Mouse (Mus musculus) frontal cortex, adult (tissue): ENCODE measurements at regions not wholly inside any gene's neighbourhood (a gene's known extent, or its start where the extent isn't known, plus 50 kb on each side); places are given as distances from the start of the nearest gene placed in this dataset.

Source experiments
- ATAC-seq: cut with Nextera tagmentation; 2 replicates; pipeline ENCODE4 v1.9.2; 2017; ENCODE audit warnings: mild to moderate bottlenecking, moderate library complexity, mixed read lengths; ENCODE audit not compliant: low TSS enrichment

GRCm38 (mm10) chr13:39950203-39950602, 411.0 kb downstream of the Ofcc1 start:
- ATAC-seq = no peak

- no peak for ATAC-seq
Measured at GRCm38 (mm10) chr13:39935216-39935615, 426.0 kb downstream of the Ofcc1 start.

GRCm38 (mm10) chr13:39931487-39931886, 429.8 kb downstream of the Ofcc1 start:
- no peak for ATAC-seq

GRCm38 (mm10) chr13:39928573-39928972, 432.7 kb downstream of the Ofcc1 start:
- ATAC-seq = no peak

DNA sequence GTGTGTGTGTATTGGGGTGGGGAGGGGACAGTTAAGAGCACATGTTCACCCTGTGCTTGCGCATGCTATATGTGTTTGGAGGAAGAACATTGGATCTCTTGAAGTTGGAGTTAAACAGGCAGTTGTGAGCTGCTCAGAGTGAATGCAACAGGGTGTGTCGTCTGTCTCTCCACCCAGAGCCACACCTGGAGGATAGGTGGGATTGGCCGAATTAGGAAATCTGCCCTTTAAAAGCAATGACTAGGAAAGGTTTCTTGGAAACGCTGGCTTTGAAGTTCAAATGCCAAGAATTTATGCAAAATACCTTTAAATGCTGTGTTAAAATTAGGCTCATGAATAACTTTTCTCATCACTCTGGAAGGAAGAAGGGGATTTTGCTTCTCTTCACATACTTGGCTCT, 436.9 kb downstream of the Ofcc1 start:
- ATAC-seq = no peak

DNA sequence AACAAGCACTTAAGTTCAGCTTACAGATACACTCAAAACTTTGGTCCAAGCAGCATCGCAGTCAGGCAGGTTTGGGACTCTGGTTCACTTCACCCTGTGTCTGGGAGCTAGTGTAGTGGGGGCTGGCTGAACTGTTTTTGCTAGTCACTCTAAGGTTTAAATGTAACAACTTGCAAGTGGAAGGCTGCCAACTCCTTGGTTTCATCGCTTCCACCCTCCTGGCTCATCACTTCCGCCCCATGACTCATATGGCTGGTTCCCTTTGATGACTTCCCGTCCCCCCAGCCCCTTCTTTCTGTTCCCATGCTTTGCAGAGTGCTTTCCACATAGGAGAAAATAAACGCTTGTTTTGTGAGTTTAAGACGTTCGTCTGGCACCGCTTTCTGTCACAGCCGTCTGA, 438.1 kb downstream of the Ofcc1 start:
- peak; percentile 69 for ATAC-seq

GRCm38 (mm10) chr13:39907720-39908119, 453.5 kb downstream of the Ofcc1 start:
- ATAC-seq = no peak

GRCm38 (mm10) chr13:39904264-39904663, 457.0 kb downstream of the Ofcc1 start:
- ATAC-seq = peak; percentile 98

DNA sequence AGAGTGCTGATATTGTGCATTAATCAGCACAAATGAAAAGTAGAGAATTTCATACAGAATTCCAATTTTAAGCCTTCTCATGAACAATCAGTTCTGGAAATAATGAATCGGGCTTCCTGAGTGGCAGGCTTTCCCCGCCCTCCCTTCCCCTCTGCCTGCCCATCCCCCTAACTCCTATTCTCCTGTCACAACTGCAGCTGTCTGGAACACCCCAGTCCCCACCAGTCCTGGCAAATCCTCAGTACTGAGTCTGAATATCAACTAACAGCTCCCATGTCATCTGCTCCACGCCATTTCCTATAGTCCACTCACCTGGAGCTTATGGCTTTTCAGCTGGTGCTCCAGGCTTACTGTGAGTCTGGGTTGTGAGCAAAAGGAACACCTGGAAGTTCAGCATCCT, 457.9 kb downstream of the Ofcc1 start:
- no peak for ATAC-seq

DNA sequence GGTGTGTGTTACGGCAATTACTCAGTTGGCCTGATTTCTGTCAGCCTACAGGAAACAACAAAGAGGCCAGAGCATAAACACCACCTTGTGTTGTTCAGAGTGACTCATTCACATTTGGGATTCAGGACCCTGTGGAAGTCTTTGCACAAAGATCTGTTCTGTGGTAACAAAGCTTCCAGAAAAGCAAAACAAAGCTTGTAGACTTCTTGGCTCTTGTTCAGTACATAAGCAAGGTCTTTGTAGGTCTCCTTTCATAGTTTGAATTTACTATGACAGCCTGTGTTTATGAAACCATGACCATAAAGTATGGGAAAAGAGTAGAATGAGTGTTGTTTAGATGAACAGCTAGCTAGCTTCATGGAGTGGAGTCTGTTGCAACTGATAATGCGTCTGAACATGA, 461.9 kb downstream of the Ofcc1 start:
- no peak for ATAC-seq

GRCm38 (mm10) chr13:39898412-39898979, 462.8 kb downstream of the Ofcc1 start:
- no peak for ATAC-seq

GRCm38 (mm10) chr13:39894159-39894558, 467.1 kb downstream of the Ofcc1 start:
- peak; percentile 97 for ATAC-seq

- no peak for ATAC-seq
Measured at GRCm38 (mm10) chr13:39881066-39881465, 480.2 kb downstream of the Ofcc1 start.

DNA sequence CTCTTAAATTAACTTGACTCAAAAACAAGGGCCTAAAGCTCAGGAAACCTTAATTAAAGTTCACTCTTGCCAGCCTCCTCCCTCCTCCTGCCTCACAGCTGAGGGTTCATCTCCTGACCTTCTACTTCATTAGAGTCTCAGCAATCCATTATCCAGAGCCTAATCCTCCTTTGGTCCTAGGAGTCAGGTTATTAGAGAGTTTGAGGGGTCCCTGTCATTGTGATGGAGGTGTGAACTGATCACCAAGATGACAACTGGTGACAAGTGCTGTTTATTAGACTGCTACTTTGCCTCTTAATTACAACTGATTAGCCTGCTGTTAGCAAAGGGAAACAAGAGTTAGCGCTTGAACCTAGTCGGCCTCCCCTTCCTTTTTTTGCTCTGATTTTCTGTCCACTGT, 481.1 kb downstream of the Ofcc1 start:
- no peak for ATAC-seq

DNA sequence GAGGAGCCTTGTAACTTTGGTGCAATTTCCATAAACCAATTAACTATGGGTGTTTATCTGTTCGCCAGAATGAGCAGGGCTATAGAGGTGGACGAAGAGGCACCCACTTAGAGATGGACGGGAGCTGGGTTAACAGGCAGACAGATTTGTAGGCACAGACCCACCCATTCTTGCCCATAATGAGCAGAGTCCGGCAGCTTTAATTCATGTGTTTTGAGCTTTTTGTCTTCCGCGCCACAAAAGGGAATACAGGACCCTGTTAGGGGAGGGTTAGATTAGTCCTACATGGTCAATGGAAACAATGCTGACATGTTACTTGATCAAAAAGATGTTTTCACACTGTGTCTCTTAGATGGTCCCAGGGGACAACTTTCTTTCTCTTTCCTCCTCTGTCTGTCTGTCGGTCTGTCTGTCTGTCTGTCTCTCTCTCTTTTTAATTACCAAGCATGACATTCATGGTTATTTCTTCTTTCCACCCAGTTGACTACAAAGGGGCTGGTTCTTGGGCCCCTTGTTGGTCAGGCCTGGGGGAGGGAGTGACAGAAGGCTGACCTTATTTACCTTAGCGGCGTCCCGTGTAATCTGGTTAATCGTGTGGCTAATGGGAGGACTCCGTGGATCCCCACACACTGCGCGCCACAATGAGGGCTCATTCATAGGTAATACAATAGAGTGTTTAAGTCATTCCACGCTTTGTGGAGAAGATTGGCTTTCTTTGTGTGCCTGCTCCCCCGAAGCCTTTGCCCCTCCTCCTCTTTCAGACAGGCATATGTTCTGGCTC, 483.7 kb downstream of the Ofcc1 start:
- ATAC-seq = no peak

- ATAC-seq = no peak
Measured at GRCm38 (mm10) chr13:39852257-39852800, 508.9 kb downstream of the Ofcc1 start.

DNA sequence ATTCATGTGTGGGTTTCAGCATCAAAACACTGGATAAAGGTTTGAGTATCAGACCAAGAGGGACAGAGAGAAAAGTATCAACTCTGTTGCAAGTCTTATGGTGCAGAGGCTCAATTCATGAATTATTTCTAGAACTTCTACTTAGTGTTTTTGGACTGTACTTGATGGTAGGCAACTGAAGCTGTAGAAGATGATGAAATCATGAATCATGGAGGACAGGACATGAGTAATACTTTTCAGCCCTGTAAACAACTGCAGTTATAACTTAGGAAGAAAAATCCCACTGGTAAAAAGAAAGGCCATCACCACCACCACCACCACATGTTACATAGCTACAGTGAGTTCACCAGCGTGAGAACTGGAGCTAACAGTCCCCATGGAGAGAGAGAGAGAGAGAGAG, 511.9 kb downstream of the Ofcc1 start:
- ATAC-seq = no peak

DNA sequence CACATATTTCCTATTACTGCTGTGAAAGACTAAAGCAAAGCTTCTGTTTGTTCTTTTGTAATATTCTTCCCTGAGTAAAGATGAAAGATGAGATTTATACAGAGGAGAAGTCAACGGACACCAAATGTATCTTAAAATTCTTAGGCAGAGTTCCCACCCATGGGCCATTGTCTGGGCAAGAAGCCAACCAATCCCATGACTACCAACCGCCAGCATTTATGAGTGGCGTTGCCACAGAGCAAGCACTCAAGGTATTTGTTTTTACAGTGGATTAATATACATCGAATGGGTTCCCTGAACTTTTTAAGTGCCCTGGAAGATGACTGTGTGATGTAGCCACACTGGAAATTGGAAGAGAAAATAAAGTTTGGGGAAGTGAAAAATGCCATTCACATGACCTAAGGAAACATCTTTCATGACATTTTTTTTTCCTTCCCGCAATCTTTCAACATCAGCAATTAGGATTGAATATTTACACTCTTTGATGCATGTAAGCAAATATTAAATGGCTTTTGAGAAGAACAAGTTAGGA, 525.1 kb downstream of the Ofcc1 start:
- no peak for ATAC-seq

- ATAC-seq = peak; percentile 31; the same call in 1 of the 2 replicates
Measured at GRCm38 (mm10) chr13:39835302-39835701, 525.9 kb downstream of the Ofcc1 start.

- ATAC-seq = peak; percentile 89
Measured at GRCm38 (mm10) chr13:39834521-39835245, 526.6 kb downstream of the Ofcc1 start.

DNA sequence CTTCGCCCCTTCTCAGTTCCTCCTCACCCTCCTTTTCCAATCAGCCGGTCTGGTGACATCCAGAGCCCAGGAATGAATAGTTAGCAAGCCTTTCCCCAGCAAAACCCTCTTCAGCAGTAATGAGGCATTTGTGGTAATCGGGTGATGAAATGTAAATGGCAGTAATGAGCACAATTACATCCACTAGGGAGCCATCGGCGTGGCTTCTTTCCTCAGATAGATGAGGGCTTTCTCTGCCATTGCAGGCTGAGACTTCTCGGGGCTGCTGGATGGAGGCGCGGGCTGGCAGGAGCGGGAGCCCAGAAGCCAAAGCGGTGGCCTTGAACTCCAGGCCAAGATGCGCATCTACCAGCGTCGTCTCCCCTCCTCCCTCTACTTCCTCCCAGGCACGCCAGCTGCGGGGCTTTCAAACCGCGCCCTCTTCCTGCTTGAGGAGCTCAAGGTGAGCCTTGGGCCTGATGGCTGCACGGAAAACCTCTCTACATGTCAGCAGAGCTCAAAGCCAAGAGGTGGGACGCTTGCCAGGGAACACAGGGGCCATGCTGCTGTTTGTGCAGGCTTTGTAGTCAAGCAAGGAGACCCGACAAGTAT, 537.2 kb downstream of the Ofcc1 start:
- ATAC-seq = peak; percentile 56
